Mouse (Mus musculus) hindbrain, embryonic 11.5 days (tissue): ENCODE measurements at regions not wholly inside any gene's neighbourhood (a gene's known extent, or its start where the extent isn't known, plus 50 kb on each side); places are given as distances from the start of the nearest gene placed in this dataset.

Experiments used
- ATAC-seq: fragments of 200-750 bp; cut with Nextera tagmentation; 2 replicates; pipeline ENCODE4 v1.8.0; 2017; ENCODE audit warnings: mild to moderate bottlenecking, moderate TSS enrichment, moderate library complexity; ENCODE audit not compliant: low FRiP score
- DNase-seq: peaks from one replicate; pipeline ENCODE4 v3.0.0-alpha.2; 2015; ENCODE audit warnings: low spot score
- H3K27ac ChIP-seq: fragments of 300-500 bp; sonication (generic); 2 replicates; pipeline ENCODE4 v1.5.1; 2014; ENCODE audit warnings: mild to moderate bottlenecking, low read depth, low read length
- H3K27me3 ChIP-seq: fragments of 300-500 bp; sonication (generic); 2 replicates; pipeline ENCODE4 v1.6.1; 2014; ENCODE audit warnings: mild to moderate bottlenecking, low read length, moderate library complexity, mixed read lengths; ENCODE audit not compliant: control insufficient read depth, insufficient read depth
- H3K36me3 ChIP-seq: fragments of 300-500 bp; sonication (generic); 2 replicates; pipeline ENCODE4 v1.6.1; 2014; ENCODE audit warnings: mild to moderate bottlenecking, low read length, moderate library complexity, mixed read lengths; ENCODE audit not compliant: control insufficient read depth, insufficient read depth
- H3K4me1 ChIP-seq: fragments of 300-500 bp; sonication (generic); replicated peaks from 2 replicates; pipeline ENCODE4 v1.6.1; 2014; ENCODE audit warnings: low read length, mixed read lengths; ENCODE audit not compliant: control insufficient read depth, insufficient read depth
- H3K4me2 ChIP-seq: fragments of 300-500 bp; sonication (generic); replicated peaks from 2 replicates; pipeline ENCODE4 v1.6.1; 2014; ENCODE audit warnings: mild to moderate bottlenecking, low read depth, low read length
- H3K4me3 ChIP-seq: fragments of 300-500 bp; sonication (generic); 2 replicates; pipeline ENCODE4 v1.5.1; 2014; ENCODE audit warnings: low read depth, low read length
- H3K9ac ChIP-seq: fragments of 300-500 bp; sonication (generic); 2 replicates; pipeline ENCODE4 v1.6.1; 2014; ENCODE audit warnings: low read depth, low read length
- H3K9me3 ChIP-seq: fragments of 300-500 bp; sonication (generic); 2 replicates; pipeline ENCODE4 v1.6.1; 2016; ENCODE audit warnings: low read length; ENCODE audit not compliant: control insufficient read depth
- WGBS: fragments of 180-500 bp; shearing (Covaris S2); extraction: QIAGEN DNeasy Blood & Tissue Kit; methylation state at CpG from one replicate; pipeline ENCODE4 v1.1.7; 2014; 5-methylcytosine and 5-hydroxymethylcytosine counted together

- H3K27me3 ChIP-seq, result no peaks in the 10 kb centered on the region
- DNase-seq, result peak; percentile 47
- ATAC-seq, result peak; percentile 80
- no peak overlapping the region for H3K4me2 ChIP-seq
- no peaks in the 10 kb centered on the region for H3K4me1 ChIP-seq
- H3K27ac ChIP-seq, result 0 out of 2 replicates have a peak overlapping the region, but pooled peaks have one; percentile 30
- no peaks in the 10 kb centered on the region for H3K9me3 ChIP-seq
- H3K4me3 ChIP-seq, result no peak overlapping the region
- WGBS, result 7% methylated on average over 5 of the region's 5 CpGs
- no peaks in the 10 kb centered on the region for H3K36me3 ChIP-seq
- H3K9ac ChIP-seq, result no peak overlapping the region
Measured at GRCm38 (mm10) chr3:144332353-144332752, 127.3 kb upstream of the Lmo4 start.

- H3K27ac ChIP-seq, result no peak overlapping the region
- no peaks in the 10 kb centered on the region for H3K36me3 ChIP-seq
- no peak for DNase-seq
- 87% methylated on average over 7 of the region's 7 CpGs for WGBS
- H3K9me3 ChIP-seq, result no peaks in the 10 kb centered on the region
- H3K4me3 ChIP-seq, result no peak overlapping the region
- no peaks in the 10 kb centered on the region for H3K4me1 ChIP-seq
- no peak overlapping the region for H3K9ac ChIP-seq
- no peak for ATAC-seq
- no peaks in the 10 kb centered on the region for H3K27me3 ChIP-seq
- no peak overlapping the region for H3K4me2 ChIP-seq
Measured at GRCm38 (mm10) chr3:144329117-144329516, 124.1 kb upstream of the Lmo4 start.

GRCm38 (mm10) chr3:144327235-144327760 is 122.3 kb upstream of the Lmo4 start:
- no peak overlapping the region for H3K9ac ChIP-seq
- 91% methylated on average over 8 of the region's 8 CpGs for WGBS
- ATAC-seq (no peak), DNase-seq (no peak)
- H3K4me2 ChIP-seq, result no peak overlapping the region
- no peaks in the 10 kb centered on the region for H3K4me1 ChIP-seq
- H3K27me3 ChIP-seq, result no peaks in the 10 kb centered on the region
- no peak overlapping the region for H3K27ac ChIP-seq
- H3K9me3 ChIP-seq, result no peaks in the 10 kb centered on the region
- no peaks in the 10 kb centered on the region for H3K36me3 ChIP-seq
- no peak overlapping the region for H3K4me3 ChIP-seq

GRCm38 (mm10) chr3:144324974-144325373 is 120.0 kb upstream of the Lmo4 start:
- ATAC-seq (no peak), DNase-seq (no peak)
- Histone ChIP-seq H3K9me3 (no peaks in the 10 kb centered on the region), H3K27me3 (no peaks in the 10 kb centered on the region), H3K9ac (no peak overlapping the region), H3K27ac (no peak overlapping the region), H3K36me3 (no peaks in the 10 kb centered on the region), H3K4me1 (no peaks in the 10 kb centered on the region), H3K4me2 (no peak overlapping the region), H3K4me3 (no peak overlapping the region)
- WGBS, result 94% methylated on average over 2 of the region's 2 CpGs

- Histone ChIP-seq H3K27me3 (no peaks in the 10 kb centered on the region), H3K4me1 (no peaks in the 10 kb centered on the region), H3K36me3 (no peaks in the 10 kb centered on the region), H3K4me3 (no peak overlapping the region), H3K27ac (no peak overlapping the region), H3K9ac (no peak overlapping the region), H3K4me2 (no peak overlapping the region), H3K9me3 (no peaks in the 10 kb centered on the region)
- WGBS, result 96% methylated on average over 3 of the region's 3 CpGs
- DNase-seq (no peak), ATAC-seq (no peak)
Measured at GRCm38 (mm10) chr3:144323524-144323923, 118.5 kb upstream of the Lmo4 start.

GRCm38 (mm10) chr3:144319468-144320205 is 114.6 kb upstream of the Lmo4 start:
- H3K27ac ChIP-seq, result no peak overlapping the region
- no peaks in the 10 kb centered on the region for H3K27me3 ChIP-seq
- no peak overlapping the region for H3K4me3 ChIP-seq
- ATAC-seq (no peak), DNase-seq (no peak)
- H3K9ac ChIP-seq, result no peak overlapping the region
- H3K9me3 ChIP-seq, result no peaks in the 10 kb centered on the region
- H3K4me2 ChIP-seq, result no peak overlapping the region
- no peaks in the 10 kb centered on the region for H3K36me3 ChIP-seq
- no peaks in the 10 kb centered on the region for H3K4me1 ChIP-seq
- WGBS, result 82% methylated on average over 11 of the region's 11 CpGs

GRCm38 (mm10) chr3:144318761-144319467 is 113.9 kb upstream of the Lmo4 start:
- ATAC-seq (peak; percentile 66), DNase-seq (peak; percentile 19)
- 61% methylated on average over 16 of the region's 16 CpGs for WGBS
- no peak overlapping the region for H3K27ac ChIP-seq
- H3K36me3 ChIP-seq, result no peaks in the 10 kb centered on the region
- H3K4me3 ChIP-seq, result no peak overlapping the region
- no peaks in the 10 kb centered on the region for H3K4me1 ChIP-seq
- H3K4me2 ChIP-seq, result no peak overlapping the region
- H3K27me3 ChIP-seq, result no peaks in the 10 kb centered on the region
- H3K9ac ChIP-seq, result no peak overlapping the region
- no peaks in the 10 kb centered on the region for H3K9me3 ChIP-seq

- 87% methylated on average over 5 of the region's 5 CpGs for WGBS
- Histone ChIP-seq H3K9ac (no peak overlapping the region), H3K4me3 (no peak overlapping the region), H3K4me2 (no peak overlapping the region), H3K9me3 (no peaks in the 10 kb centered on the region), H3K4me1 (no peaks in the 10 kb centered on the region), H3K27ac (no peak overlapping the region), H3K36me3 (no peaks in the 10 kb centered on the region), H3K27me3 (no peaks in the 10 kb centered on the region)
- ATAC-seq (no peak), DNase-seq (no peak)
Measured at GRCm38 (mm10) chr3:144310748-144311147, 105.7 kb upstream of the Lmo4 start.

GRCm38 (mm10) chr3:144308616-144309015 is 103.6 kb upstream of the Lmo4 start:
- H3K4me2 ChIP-seq, result no peak overlapping the region
- no peak for DNase-seq
- H3K27me3 ChIP-seq, result no peaks in the 10 kb centered on the region
- no peaks in the 10 kb centered on the region for H3K36me3 ChIP-seq
- WGBS, result 82% methylated on average over 4 of the region's 4 CpGs
- no peaks in the 10 kb centered on the region for H3K4me1 ChIP-seq
- no peak overlapping the region for H3K27ac ChIP-seq
- no peaks in the 10 kb centered on the region for H3K9me3 ChIP-seq
- no peak overlapping the region for H3K9ac ChIP-seq
- no peak for ATAC-seq
- no peak overlapping the region for H3K4me3 ChIP-seq
